Mouse (Mus musculus): ENCODE measurements around the gene Scamp5. TPM values are rescaled to one million over a fixed set of nuclear protein-coding genes. Genes with fewer than 3 reads are reported as not detected.
"Not testable (repeated sequence)": the region's sequence is repeated elsewhere in the genome, so short reads cannot be mapped to it uniquely, and the experiment has no call there.

The Scamp5 gene
- polyA plus RNA-seq, 1 experiment from 2014 or later = 7.2 TPM

- ATAC-seq (ENCODE audit: low read depth) = no peak
- DNase-seq = no peak
- Histone ChIP-seq H3K27ac (no peak overlapping the region), H3K27me3 (no peaks in the 10 kb centered on the region), H3K4me1 (replicated peaks) (peaks cover 30% of the 10 kb centered on the region), H3K9ac (no peak overlapping the region), H3K9me3 (replicated peaks) (no peaks in the 10 kb centered on the region), H3K4me3 (replicated peaks) (no peak overlapping the region), H3K36me3 (no peaks in the 10 kb centered on the region), H3K4me2 (no peak overlapping the region)
- WGBS (ENCODE audit: insufficient replicate concordance) = 38% methylated on average over 4 of the region's 4 CpGs
Measured at GRCm38 (mm10) chr9:57428391-57428790, 39.5 kb downstream of the Scamp5 start.

- Histone ChIP-seq H3K27ac (no peak overlapping the region), H3K36me3 (no peaks in the 10 kb centered on the region), H3K4me1 (replicated peaks) (peaks cover 26% of the 10 kb centered on the region), H3K9me3 (replicated peaks) (no peaks in the 10 kb centered on the region), H3K9ac (no peak overlapping the region), H3K4me2 (no peak overlapping the region), H3K27me3 (no peaks in the 10 kb centered on the region), H3K4me3 (replicated peaks) (no peak overlapping the region)
- ATAC-seq (ENCODE audit: low read depth) (no peak), DNase-seq (no peak)
- WGBS (ENCODE audit: insufficient replicate concordance) = 63% methylated on average over 4 of the region's 4 CpGs
Measured at GRCm38 (mm10) chr9:57427937-57428336, 39.9 kb downstream of the Scamp5 start.

GRCm38 (mm10) chr9:57427123-57427522 is 40.7 kb downstream of the Scamp5 start:
- not testable (repeated sequence) for H3K27me3 ChIP-seq; ATAC-seq (ENCODE audit: low read depth)
- 76% methylated on average over 4 of the region's 4 CpGs for WGBS (ENCODE audit: insufficient replicate concordance)

GRCm38 (mm10) chr9:57425116-57425515 is 42.7 kb downstream of the Scamp5 start:
- peak overlapping the region; percentile 43 for H3K27ac ChIP-seq
- H3K36me3 ChIP-seq = no peaks in the 10 kb centered on the region
- 37% methylated on average over 3 of the region's 3 CpGs for WGBS (ENCODE audit: insufficient replicate concordance)
- DNase-seq (no peak), ATAC-seq (ENCODE audit: low read depth) (0 out of 2 replicates have a peak, but pooled peaks have one; percentile 22)
- no peaks in the 10 kb centered on the region for H3K27me3 ChIP-seq
- peaks cover 30% of the 10 kb centered on the region for H3K4me1 ChIP-seq (replicated peaks)
- no peak overlapping the region for H3K9ac ChIP-seq
- no peak overlapping the region for H3K4me2 ChIP-seq
- H3K4me3 ChIP-seq (replicated peaks) = no peak overlapping the region
- no peaks in the 10 kb centered on the region for H3K9me3 ChIP-seq (replicated peaks)

More at GRCm38 (mm10) chr9:57427123-57427522, 40.7 kb downstream of the Scamp5 start:
- H3K4me3 ChIP-seq (replicated peaks); H3K9me3 ChIP-seq (replicated peaks); H3K27ac ChIP-seq; DNase-seq; H3K9ac ChIP-seq; H3K4me2 ChIP-seq; H3K36me3 ChIP-seq: not testable (repeated sequence)
- peaks cover 22% of the 10 kb centered on the region for H3K4me1 ChIP-seq (replicated peaks)

- Histone ChIP-seq H3K4me1 (replicated peaks) (peaks cover 35% of the 10 kb centered on the region), H3K9me3 (replicated peaks) (no peaks in the 10 kb centered on the region), H3K27ac (no peak overlapping the region), H3K4me2 (no peak overlapping the region), H3K9ac (no peak overlapping the region), H3K27me3 (no peaks in the 10 kb centered on the region), H3K4me3 (replicated peaks) (no peak overlapping the region), H3K36me3 (no peaks in the 10 kb centered on the region)
- 57% methylated on average over 6 of the region's 6 CpGs for WGBS (ENCODE audit: insufficient replicate concordance)
- ATAC-seq (ENCODE audit: low read depth) = no peak
- DNase-seq = no peak
Measured at GRCm38 (mm10) chr9:57424066-57424465, 43.8 kb downstream of the Scamp5 start.

- Histone ChIP-seq H3K36me3 (no peaks in the 10 kb centered on the region), H3K9ac (no peak overlapping the region), H3K4me2 (no peak overlapping the region), H3K4me3 (replicated peaks) (no peak overlapping the region), H3K9me3 (replicated peaks) (no peaks in the 10 kb centered on the region), H3K27ac (peak overlapping the region; percentile 72; the same call in 1 of the 2 replicates), H3K4me1 (replicated peaks) (peaks cover 32% of the 10 kb centered on the region), H3K27me3 (no peaks in the 10 kb centered on the region)
- 38% methylated on average over 5 of the region's 5 CpGs for WGBS (ENCODE audit: insufficient replicate concordance)
- DNase-seq (no peak), ATAC-seq (ENCODE audit: low read depth) (no peak)
Measured at GRCm38 (mm10) chr9:57421688-57422111, 46.2 kb downstream of the Scamp5 start.

GRCm38 (mm10) chr9:57421121-57421571 is 46.7 kb downstream of the Scamp5 start:
- ATAC-seq (ENCODE audit: low read depth) = peak; percentile 67
- no peak for DNase-seq
- Histone ChIP-seq H3K9ac (no peak overlapping the region), H3K27ac (peak overlapping the region; percentile 72), H3K4me3 (replicated peaks) (no peak overlapping the region), H3K36me3 (no peaks in the 10 kb centered on the region), H3K4me1 (replicated peaks) (peaks cover 32% of the 10 kb centered on the region), H3K4me2 (no peak overlapping the region), H3K27me3 (no peaks in the 10 kb centered on the region), H3K9me3 (replicated peaks) (no peaks in the 10 kb centered on the region)
- 21% methylated on average over 9 of the region's 9 CpGs for WGBS (ENCODE audit: insufficient replicate concordance)

GRCm38 (mm10) chr9:57420321-57421120 is 47.3 kb downstream of the Scamp5 start:
- H3K27me3 ChIP-seq = no peaks in the 10 kb centered on the region
- WGBS (ENCODE audit: insufficient replicate concordance) = 30% methylated on average over 20 of the region's 20 CpGs
- H3K27ac ChIP-seq = peak overlapping the region; percentile 72
- H3K4me3 ChIP-seq (replicated peaks) = no peak overlapping the region
- no peaks in the 10 kb centered on the region for H3K9me3 ChIP-seq (replicated peaks)
- no peaks in the 10 kb centered on the region for H3K36me3 ChIP-seq
- ATAC-seq (ENCODE audit: low read depth) (peak; percentile 77), DNase-seq (no peak)
- no peak overlapping the region for H3K9ac ChIP-seq
- H3K4me2 ChIP-seq = no peak overlapping the region
- H3K4me1 ChIP-seq (replicated peaks) = peaks cover 32% of the 10 kb centered on the region

- Histone ChIP-seq H3K4me1 (replicated peaks) (peaks cover 28% of the 10 kb centered on the region), H3K27me3 (no peaks in the 10 kb centered on the region), H3K4me2 (no peak overlapping the region), H3K27ac (peak overlapping the region; percentile 72), H3K9ac (no peak overlapping the region), H3K9me3 (replicated peaks) (no peaks in the 10 kb centered on the region), H3K36me3 (no peaks in the 10 kb centered on the region), H3K4me3 (replicated peaks) (no peak overlapping the region)
- 70% methylated on average over 16 of the region's 16 CpGs for WGBS (ENCODE audit: insufficient replicate concordance)
- ATAC-seq (ENCODE audit: low read depth) (no peak), DNase-seq (no peak)
Measured at GRCm38 (mm10) chr9:57419521-57420267, 48.2 kb downstream of the Scamp5 start.

GRCm38 (mm10) chr9:57417341-57417740 is 50.5 kb downstream of the Scamp5 start:
- 0 out of 2 replicates have a peak, but pooled peaks cover 3% of the 10 kb centered on the region for H3K36me3 ChIP-seq
- H3K9me3 ChIP-seq (replicated peaks) = no peaks in the 10 kb centered on the region
- H3K4me1 ChIP-seq (replicated peaks) = peaks cover 24% of the 10 kb centered on the region
- H3K9ac ChIP-seq = no peak overlapping the region
- no peak overlapping the region for H3K4me3 ChIP-seq (replicated peaks)
- ATAC-seq (ENCODE audit: low read depth) (no peak), DNase-seq (no peak)
- no peak overlapping the region for H3K4me2 ChIP-seq
- H3K27me3 ChIP-seq = no peaks in the 10 kb centered on the region
- 49% methylated on average over 8 of the region's 8 CpGs for WGBS (ENCODE audit: insufficient replicate concordance)
- H3K27ac ChIP-seq = no peak overlapping the region

- no peaks in the 10 kb centered on the region for H3K4me1 ChIP-seq (replicated peaks)
- H3K9me3 ChIP-seq (replicated peaks) = no peaks in the 10 kb centered on the region
- no peak overlapping the region for H3K4me2 ChIP-seq
- H3K9ac ChIP-seq = no peak overlapping the region
- H3K27me3 ChIP-seq = no peaks in the 10 kb centered on the region
- H3K27ac ChIP-seq = no peak overlapping the region
- H3K4me3 ChIP-seq (replicated peaks) = no peak overlapping the region
- no peaks in the 10 kb centered on the region for H3K36me3 ChIP-seq
- DNase-seq (no peak), ATAC-seq (ENCODE audit: low read depth) (no peak)
- WGBS (ENCODE audit: insufficient replicate concordance) = 72% methylated on average over 9 of the region's 9 CpGs
Measured at GRCm38 (mm10) chr9:57407120-57407905, 60.5 kb downstream of the Scamp5 start.

All from liver, embryonic 13.5 days (tissue).